Mouse (Mus musculus) forebrain, embryonic 12.5 days (tissue): ENCODE measurements around the gene Zfp408. TPM values are rescaled to one million over a fixed set of nuclear protein-coding genes. Genes with fewer than 3 reads are reported as not detected.

Source experiments
- ATAC-seq: fragments of 200-750 bp; cut with Nextera tagmentation; 2 replicates; pipeline ENCODE4 v1.8.0; 2017; ENCODE audit warnings: moderate TSS enrichment; ENCODE audit not compliant: low FRiP score
- H3K27ac ChIP-seq: fragments of 300-500 bp; sonication (generic); 2 replicates; pipeline ENCODE4 v1.5.1; 2016; ENCODE audit warnings: mild to moderate bottlenecking
- H3K27me3 ChIP-seq: fragments of 300-500 bp; sonication (generic); 2 replicates; pipeline ENCODE4 v1.6.1; 2016; ENCODE audit warnings: mild to moderate bottlenecking
- H3K36me3 ChIP-seq: fragments of 300-500 bp; sonication (generic); replicated peaks from 2 replicates; pipeline ENCODE4 v1.6.1; 2016; ENCODE audit warnings: mild to moderate bottlenecking
- H3K4me1 ChIP-seq: fragments of 300-500 bp; sonication (generic); 2 replicates; pipeline ENCODE4 v1.6.1; 2016
- H3K4me2 ChIP-seq: fragments of 300-500 bp; sonication (generic); 2 replicates; pipeline ENCODE4 v1.6.1; 2016; ENCODE audit warnings: mild to moderate bottlenecking, moderate library complexity
- H3K4me3 ChIP-seq: fragments of 300-500 bp; sonication (generic); replicated peaks from 2 replicates; pipeline ENCODE4 v1.5.1; 2016; ENCODE audit warnings: mild to moderate bottlenecking
- H3K9ac ChIP-seq: fragments of 300-500 bp; sonication (generic); 2 replicates; pipeline ENCODE4 v1.6.1; 2016; ENCODE audit warnings: mild to moderate bottlenecking
- H3K9me3 ChIP-seq: fragments of 300-500 bp; sonication (generic); 2 replicates; pipeline ENCODE4 v1.6.1; 2016
- WGBS: fragments of 180-500 bp; shearing (Covaris S2); methylation state at CpG from one replicate; pipeline ENCODE4 v1.1.7; 2016; 5-methylcytosine and 5-hydroxymethylcytosine counted together
- polyA plus RNA-seq: library from polyadenylated mRNA; unstranded; fragments of >200 nt; fragmentation: Nextera tagmentation; extraction: Ambion mirVana; gene quantifications from 2 replicates; pipeline ENCODE4 v1.2.1, GENCODE M21; 2016

The Zfp408 gene
- polyA plus RNA-seq, 1 experiment from 2014 or later: 8.9 TPM

- no peak for ATAC-seq
Observed at GRCm38 (mm10) chr2:91646733-91647132, 2.9 kb downstream of the Zfp408 start.

GRCm38 (mm10) chr2:91645811-91646210, 3.8 kb downstream of the Zfp408 start:
- H3K9me3 ChIP-seq: no peaks in the 10 kb centered on the region
- 96% methylated on average over 11 of the region's 11 CpGs for WGBS
- H3K4me1 ChIP-seq: peaks cover 16% of the 10 kb centered on the region
- no peak overlapping the region for H3K27ac ChIP-seq
- ATAC-seq: no peak
- H3K9ac ChIP-seq: no peak overlapping the region
- H3K27me3 ChIP-seq: no peaks in the 10 kb centered on the region
- no peak overlapping the region for H3K4me2 ChIP-seq
- no peak overlapping the region for H3K4me3 ChIP-seq
- peaks cover 59% of the 10 kb centered on the region for H3K36me3 ChIP-seq

More at GRCm38 (mm10) chr2:91646733-91647132, 2.9 kb downstream of the Zfp408 start:
- no peak overlapping the region for H3K4me3 ChIP-seq
- H3K36me3 ChIP-seq: peaks cover 58% of the 10 kb centered on the region
- 33% methylated on average over 1 of the region's 1 CpGs for WGBS
- no peak overlapping the region for H3K9ac ChIP-seq
- H3K27ac ChIP-seq: no peak overlapping the region
- no peaks in the 10 kb centered on the region for H3K9me3 ChIP-seq
- H3K27me3 ChIP-seq: no peaks in the 10 kb centered on the region
- no peak overlapping the region for H3K4me2 ChIP-seq
- peaks cover 22% of the 10 kb centered on the region for H3K4me1 ChIP-seq

- no peak for ATAC-seq
- no peak overlapping the region for H3K4me3 ChIP-seq
- H3K9me3 ChIP-seq: no peaks in the 10 kb centered on the region
- H3K4me1 ChIP-seq: peaks cover 13% of the 10 kb centered on the region
- no peaks in the 10 kb centered on the region for H3K27me3 ChIP-seq
- H3K4me2 ChIP-seq: no peak overlapping the region
- no peak overlapping the region for H3K9ac ChIP-seq
- peaks cover 59% of the 10 kb centered on the region for H3K36me3 ChIP-seq
- no peak overlapping the region for H3K27ac ChIP-seq
- 95% methylated on average over 15 of the region's 15 CpGs for WGBS
Observed at GRCm38 (mm10) chr2:91645354-91645753, 4.2 kb downstream of the Zfp408 start.

GRCm38 (mm10) chr2:91644021-91644420, 5.6 kb downstream of the Zfp408 start:
- Histone ChIP-seq H3K9ac (no peak overlapping the region), H3K27ac (no peak overlapping the region), H3K27me3 (no peaks in the 10 kb centered on the region), H3K4me3 (no peak overlapping the region), H3K36me3 (peaks cover 59% of the 10 kb centered on the region), H3K4me2 (no peak overlapping the region), H3K9me3 (no peaks in the 10 kb centered on the region), H3K4me1 (peaks cover 11% of the 10 kb centered on the region)
- 98% methylated on average over 11 of the region's 11 CpGs for WGBS
- ATAC-seq: no peak

GRCm38 (mm10) chr2:91642825-91643415, 6.7 kb downstream of the Zfp408 start:
- Histone ChIP-seq H3K4me2 (no peak overlapping the region), H3K36me3 (peaks cover 58% of the 10 kb centered on the region), H3K9ac (no peak overlapping the region)

DNA sequence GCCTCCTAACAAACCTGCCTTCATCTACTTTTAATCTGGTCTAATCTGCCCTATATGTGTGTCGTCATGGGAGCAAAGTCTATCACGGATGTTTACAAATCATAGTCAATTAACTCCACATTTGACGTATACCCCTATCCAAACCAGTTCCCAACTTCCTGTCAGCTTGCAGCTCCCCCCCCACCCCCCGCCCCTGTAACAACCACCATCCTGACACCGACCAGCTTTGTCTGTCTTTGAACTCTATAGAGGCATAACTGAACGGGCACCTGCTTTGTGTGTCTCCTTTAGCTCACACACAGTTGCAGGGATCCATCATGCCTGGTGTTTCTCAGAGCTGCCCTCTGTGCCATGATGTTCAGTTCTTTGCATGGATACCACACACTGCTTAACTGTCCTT, 10.7 kb downstream of the Zfp408 start:
- no peaks in the 10 kb centered on the region for H3K4me1 ChIP-seq
- peaks cover 18% of the 10 kb centered on the region for H3K36me3 ChIP-seq
- no peaks in the 10 kb centered on the region for H3K27me3 ChIP-seq
- no peak overlapping the region for H3K4me2 ChIP-seq
- no peaks in the 10 kb centered on the region for H3K9me3 ChIP-seq
- WGBS: 85% methylated on average over 6 of the region's 6 CpGs
- H3K4me3 ChIP-seq: no peak overlapping the region
- H3K9ac ChIP-seq: no peak overlapping the region
- H3K27ac ChIP-seq: no peak overlapping the region
- no peak for ATAC-seq

More at GRCm38 (mm10) chr2:91642825-91643415, 6.7 kb downstream of the Zfp408 start:
- no peaks in the 10 kb centered on the region for H3K27me3 ChIP-seq
- no peak for ATAC-seq
- H3K4me1 ChIP-seq: 0 out of 2 replicates have a peak, but pooled peaks cover 3% of the 10 kb centered on the region
- no peak overlapping the region for H3K27ac ChIP-seq
- H3K4me3 ChIP-seq: no peak overlapping the region
- H3K9me3 ChIP-seq: no peaks in the 10 kb centered on the region
- 88% methylated on average over 2 of the region's 2 CpGs for WGBS

GRCm38 (mm10) chr2:91636727-91637338, 12.8 kb downstream of the Zfp408 start:
- Histone ChIP-seq H3K36me3 (peaks cover 2% of the 10 kb centered on the region; the same call in 1 of the 2 replicates), H3K27me3 (no peaks in the 10 kb centered on the region), H3K4me2 (no peak overlapping the region), H3K9me3 (no peaks in the 10 kb centered on the region), H3K4me3 (no peak overlapping the region), H3K27ac (no peak overlapping the region), H3K4me1 (no peaks in the 10 kb centered on the region), H3K9ac (no peak overlapping the region)
- ATAC-seq: no peak
- 84% methylated on average over 5 of the region's 5 CpGs for WGBS

DNA sequence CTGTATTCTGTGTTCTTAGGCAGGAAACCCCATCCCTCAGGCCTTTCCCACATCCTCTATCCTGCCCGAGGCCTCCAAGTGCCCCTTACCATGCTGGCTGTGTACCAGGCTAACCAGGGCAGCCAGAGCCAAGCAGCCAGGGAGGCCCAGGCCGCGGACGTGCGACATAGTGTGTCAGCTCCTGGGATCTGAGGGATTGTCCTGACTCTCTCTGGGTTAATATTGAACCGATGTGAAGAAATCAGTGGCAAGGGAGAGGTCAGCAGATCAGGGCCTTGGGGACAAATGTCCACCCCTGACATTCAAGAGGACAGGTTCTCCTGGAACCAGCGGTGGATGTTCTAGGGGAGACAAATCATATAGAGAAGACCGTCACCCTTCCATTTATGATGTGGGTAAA, 13.4 kb downstream of the Zfp408 start, which contains the start of gene F2:
TSS of gene F2 (minus strand) at position 186 of the 400 bp plus-strand sequence.
- 90% methylated on average over 8 of the region's 8 CpGs for WGBS
- ATAC-seq: no peak
- no peak within 1 kb of the TSS for H3K4me3 ChIP-seq
- no peaks in the 10 kb centered on the region for H3K27me3 ChIP-seq
- no peak within 1 kb of the TSS for H3K4me2 ChIP-seq
- H3K27ac ChIP-seq: no peak within 1 kb of the TSS
- no peaks in the 10 kb centered on the region for H3K9me3 ChIP-seq
- no peak within 1 kb of the TSS for H3K9ac ChIP-seq
- H3K4me1 ChIP-seq: no peaks in the 10 kb centered on the region
- H3K36me3 ChIP-seq: no peaks in the 10 kb centered on the region

- Histone ChIP-seq H3K4me1 (no peaks in the 10 kb centered on the region), H3K9ac (no peak overlapping the region), H3K4me3 (no peak overlapping the region), H3K36me3 (no peaks in the 10 kb centered on the region), H3K4me2 (no peak overlapping the region), H3K27ac (no peak overlapping the region), H3K9me3 (no peaks in the 10 kb centered on the region), H3K27me3 (no peaks in the 10 kb centered on the region)
- ATAC-seq: no peak
- WGBS: 89% methylated on average over 11 of the region's 11 CpGs
Observed at GRCm38 (mm10) chr2:91635486-91635885, 14.1 kb downstream of the Zfp408 start.

DNA sequence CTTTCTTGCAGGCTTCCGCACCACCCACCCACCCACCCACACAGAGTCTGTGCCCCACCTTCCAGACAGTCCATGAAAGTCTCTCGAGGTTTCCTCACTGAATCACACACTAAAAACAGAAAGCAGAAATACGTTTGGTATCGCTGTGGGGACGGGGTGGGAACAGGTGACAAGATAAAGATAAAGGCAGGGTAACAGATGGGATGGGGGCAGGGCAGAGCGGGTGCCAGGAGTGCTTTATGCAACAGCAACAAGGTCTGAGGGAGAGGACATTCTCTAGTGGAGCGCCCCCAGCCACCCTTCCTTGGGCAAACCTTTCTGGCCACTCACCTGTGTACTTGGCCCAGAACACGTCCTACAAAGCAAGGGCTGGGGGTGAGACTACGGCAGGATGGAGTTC, 14.8 kb downstream of the Zfp408 start:
- ATAC-seq: no peak
- Histone ChIP-seq H3K4me3 (no peak overlapping the region), H3K4me1 (no peaks in the 10 kb centered on the region), H3K27ac (no peak overlapping the region), H3K4me2 (no peak overlapping the region), H3K9ac (no peak overlapping the region), H3K9me3 (no peaks in the 10 kb centered on the region), H3K36me3 (no peaks in the 10 kb centered on the region), H3K27me3 (no peaks in the 10 kb centered on the region)
- 86% methylated on average over 9 of the region's 9 CpGs for WGBS

DNA sequence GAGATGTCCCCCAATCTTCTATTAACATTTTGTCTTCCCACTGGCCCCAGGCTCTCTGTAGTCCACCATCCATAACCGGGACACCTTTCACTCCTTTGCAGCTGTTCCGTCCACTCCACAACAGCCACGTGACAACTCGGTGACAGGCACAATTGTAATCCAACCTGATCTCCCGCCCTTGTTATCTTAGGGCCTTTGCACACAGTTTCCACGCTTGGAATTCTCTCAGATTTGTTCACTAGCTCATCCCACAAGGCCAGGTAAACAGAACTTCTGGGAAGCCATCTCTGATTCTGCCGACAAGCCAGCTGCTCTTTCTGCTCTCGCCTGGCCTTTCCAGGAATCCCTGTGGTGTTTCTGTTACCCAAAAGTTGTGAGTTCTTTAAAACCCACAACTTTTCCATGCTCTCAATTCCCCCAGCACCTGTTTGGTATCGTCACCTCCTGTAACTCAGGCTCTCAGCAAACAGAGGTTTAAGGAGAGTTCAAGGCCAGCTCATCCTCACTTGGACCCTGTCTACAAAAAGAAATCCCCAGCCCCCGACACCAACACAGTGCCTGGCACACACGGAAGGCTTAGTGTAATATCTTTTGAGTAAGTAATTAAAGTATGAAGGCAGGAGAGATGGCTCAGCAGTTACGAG, 16.1 kb downstream of the Zfp408 start:
- no peak overlapping the region for H3K9ac ChIP-seq

DNA sequence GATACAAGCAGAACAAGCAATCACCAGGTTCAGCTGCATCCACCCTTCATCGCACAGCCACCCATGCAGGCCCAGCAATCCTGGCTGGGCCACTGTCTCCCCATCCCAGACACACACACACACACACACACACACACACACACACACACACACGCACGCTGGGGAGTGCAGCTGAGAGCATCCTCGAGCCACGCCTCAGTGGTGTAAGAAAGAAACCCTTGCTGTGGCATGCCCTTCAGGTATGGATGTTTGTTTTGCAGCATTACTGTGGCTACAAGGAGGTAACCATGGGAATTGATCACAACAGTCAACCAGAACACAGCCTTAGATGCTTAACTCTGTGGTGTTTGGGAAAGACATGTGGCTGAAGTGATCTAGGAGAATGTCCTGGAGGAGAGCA, 17.3 kb downstream of the Zfp408 start:
- WGBS: 79% methylated on average over 5 of the region's 5 CpGs
- Histone ChIP-seq H3K36me3 (no peaks in the 10 kb centered on the region), H3K4me1 (no peaks in the 10 kb centered on the region), H3K27ac (no peak overlapping the region), H3K9me3 (no peaks in the 10 kb centered on the region), H3K4me3 (no peak overlapping the region), H3K9ac (no peak overlapping the region), H3K27me3 (no peaks in the 10 kb centered on the region), H3K4me2 (no peak overlapping the region)
- ATAC-seq: no peak

More for the DNA sequence above, 16.1 kb downstream of the Zfp408 start:
- H3K4me1 ChIP-seq: no peaks in the 10 kb centered on the region
- no peak for ATAC-seq
- H3K36me3 ChIP-seq: no peaks in the 10 kb centered on the region
- no peaks in the 10 kb centered on the region for H3K9me3 ChIP-seq
- H3K27ac ChIP-seq: no peak overlapping the region
- H3K4me3 ChIP-seq: no peak overlapping the region
- 83% methylated on average over 12 of the region's 12 CpGs for WGBS
- no peaks in the 10 kb centered on the region for H3K27me3 ChIP-seq
- no peak overlapping the region for H3K4me2 ChIP-seq
